Mouse (Mus musculus): ENCODE data around the gene Syce2. TPM values are rescaled to one million over a fixed set of nuclear protein-coding genes. Genes with fewer than 3 reads are reported as not detected.

Syce2 gene
- polyA plus RNA-seq, 1 experiment from 2014 or later, result 25.2 TPM

- peak; percentile 42; the same call in 1 of the 2 replicates for ATAC-seq (ENCODE audit: insufficient number of reproducible peaks, insufficient read depth, low FRiP score, low read depth)
- H3K4me3 ChIP-seq (ENCODE audit: control insufficient read depth in 1 of 2, insufficient read depth in 1 of 2, low read depth in 1 of 2, low read length in 2 of 2), result no peak overlapping the region
- no peaks in the 10 kb centered on the region for H3K36me3 ChIP-seq (ENCODE audit: control insufficient read depth, insufficient read depth, low read length)
- 3% methylated on average over 15 of the region's 15 CpGs for WGBS
- H3K9me3 ChIP-seq (ENCODE audit: control insufficient read depth, low read length), result no peaks in the 10 kb centered on the region
- H3K27ac ChIP-seq (replicated peaks in 1 of 2; ENCODE audit: control insufficient read depth in 1 of 2, insufficient read depth in 1 of 2, low read depth in 2 of 2, low read length in 2 of 2), result no peak overlapping the region
- H3K9ac ChIP-seq (ENCODE audit: low read length), result no peak overlapping the region
- no peak overlapping the region for H3K4me2 ChIP-seq (ENCODE audit: low read length)
- peaks cover 90% of the 10 kb centered on the region for H3K27me3 ChIP-seq (ENCODE audit: control insufficient read depth, insufficient read depth, low read length)
- H3K4me1 ChIP-seq (ENCODE audit: control insufficient read depth in 2 of 2, insufficient read depth in 2 of 2, low read length in 2 of 2), result peaks cover 4 to 10% of the 10 kb centered on the region in 2 experiments; a peak in 3 of 4 replicates
These were observed 62.9 kb downstream of the Syce2 start for GRCm38 (mm10) chr8:84934860-84935259.

GRCm38 (mm10) chr8:84935489-84935888, 63.6 kb downstream of the Syce2 start:
- Histone ChIP-seq H3K27ac (replicated peaks in 1 of 2; ENCODE audit: control insufficient read depth in 1 of 2, insufficient read depth in 1 of 2, low read depth in 2 of 2, low read length in 2 of 2) (no peak overlapping the region), H3K4me3 (ENCODE audit: control insufficient read depth in 1 of 2, insufficient read depth in 1 of 2, low read depth in 1 of 2, low read length in 2 of 2) (no peak overlapping the region), H3K36me3 (ENCODE audit: control insufficient read depth, insufficient read depth, low read length) (no peaks in the 10 kb centered on the region), H3K9me3 (ENCODE audit: control insufficient read depth, low read length) (no peaks in the 10 kb centered on the region), H3K4me2 (ENCODE audit: low read length) (no peak overlapping the region), H3K4me1 (ENCODE audit: control insufficient read depth in 2 of 2, insufficient read depth in 2 of 2, low read length in 2 of 2) (peaks cover 4 to 10% of the 10 kb centered on the region in 2 experiments; a peak in 3 of 4 replicates), H3K27me3 (ENCODE audit: control insufficient read depth, insufficient read depth, low read length) (peaks cover 83% of the 10 kb centered on the region), H3K9ac (ENCODE audit: low read length) (no peak overlapping the region)
- 5% methylated on average over 14 of the region's 14 CpGs for WGBS
- no peak for ATAC-seq (ENCODE audit: insufficient number of reproducible peaks, insufficient read depth, low FRiP score, low read depth)

- WGBS, result 26% methylated on average over 23 of the region's 23 CpGs
- Histone ChIP-seq H3K4me1 (ENCODE audit: control insufficient read depth in 2 of 2, insufficient read depth in 2 of 2, low read length in 2 of 2) (peaks cover 4 to 10% of the 10 kb centered on the region in 2 experiments; a peak in 3 of 4 replicates), H3K9ac (ENCODE audit: low read length) (no peak overlapping the region; the same call in 1 of the 2 replicates), H3K36me3 (ENCODE audit: control insufficient read depth, insufficient read depth, low read length) (no peaks in the 10 kb centered on the region), H3K9me3 (ENCODE audit: control insufficient read depth, low read length) (no peaks in the 10 kb centered on the region), H3K27ac (replicated peaks in 1 of 2; ENCODE audit: control insufficient read depth in 1 of 2, insufficient read depth in 1 of 2, low read depth in 2 of 2, low read length in 2 of 2) (no peak overlapping the region), H3K4me2 (ENCODE audit: low read length) (peak overlapping the region; percentile 74), H3K27me3 (ENCODE audit: control insufficient read depth, insufficient read depth, low read length) (peaks cover 76% of the 10 kb centered on the region), H3K4me3 (ENCODE audit: control insufficient read depth in 1 of 2, insufficient read depth in 1 of 2, low read depth in 1 of 2, low read length in 2 of 2) (peak overlapping the region in 1 of 2 experiments; percentile 46; a peak in 2 of 4 replicates)
- ATAC-seq (ENCODE audit: insufficient number of reproducible peaks, insufficient read depth, low FRiP score, low read depth), result no peak
These were observed 64.4 kb downstream of the Syce2 start for GRCm38 (mm10) chr8:84936041-84936961.

- Histone ChIP-seq H3K4me3 (ENCODE audit: control insufficient read depth in 1 of 2, insufficient read depth in 1 of 2, low read depth in 1 of 2, low read length in 2 of 2) (peak within 1 kb of the TSS; percentile 43 to 46), H3K9ac (ENCODE audit: low read length) (no peak within 1 kb of the TSS; the same call in 1 of the 2 replicates), H3K4me1 (ENCODE audit: control insufficient read depth in 2 of 2, insufficient read depth in 2 of 2, low read length in 2 of 2) (peaks cover 4 to 10% of the 10 kb centered on the region in 2 experiments; a peak in 3 of 4 replicates), H3K27me3 (ENCODE audit: control insufficient read depth, insufficient read depth, low read length) (peaks cover 76% of the 10 kb centered on the region), H3K4me2 (ENCODE audit: low read length) (peak within 1 kb of the TSS; percentile 74), H3K36me3 (ENCODE audit: control insufficient read depth, insufficient read depth, low read length) (no peaks in the 10 kb centered on the region), H3K9me3 (ENCODE audit: control insufficient read depth, low read length) (no peaks in the 10 kb centered on the region), H3K27ac (replicated peaks in 1 of 2; ENCODE audit: control insufficient read depth in 1 of 2, insufficient read depth in 1 of 2, low read depth in 2 of 2, low read length in 2 of 2) (no peak within 1 kb of the TSS)
- peak; percentile 27; the same call in 1 of the 2 replicates for ATAC-seq (ENCODE audit: insufficient number of reproducible peaks, insufficient read depth, low FRiP score, low read depth)
- under 1% methylated on average over 47 of the region's 50 CpGs for WGBS
These were observed 65.1 kb downstream of the Syce2 start, which contains the start of gene Mast1 for GRCm38 (mm10) chr8:84936962-84937546. Gene Mast1, minus strand, starts transcription at chr8:84937359.

Small RNA genes within 50 kb of the gene (microRNA-seq; reads per million reads assigned to microRNA genes)
- not detected for gene Gm24197
- gene Mir7069, result 2.8 reads per million, percentile 3 among the genes with 10 or more reads in this experiment

Other genes with a start within 250 kb of the Syce2 start
- 36.4 and 43.8 TPM in 2 replicates for gene Ier2, start 209.3 kb upstream of the Syce2 start, polyA plus RNA-seq (2014; fragmentation: Nextera tagmentation; extraction: Ambion mirVana)
- 46.1 and 50.0 TPM in 2 replicates for gene Trmt1, start 185.8 kb upstream of the Syce2 start, polyA plus RNA-seq (2014; fragmentation: Nextera tagmentation; extraction: Ambion mirVana)
- 15.1 and 17.4 TPM in 2 replicates for gene Nacc1, start 184.2 kb upstream of the Syce2 start, polyA plus RNA-seq (2014; fragmentation: Nextera tagmentation; extraction: Ambion mirVana)
- gene Lyl1, start 170.7 kb upstream of the Syce2 start, polyA plus RNA-seq (2014; fragmentation: Nextera tagmentation; extraction: Ambion mirVana), result 12.1 and 13.7 TPM in 2 replicates
- 5.2 and 5.9 TPM in 2 replicates for gene G430095P16Rik, start 149.1 kb upstream of the Syce2 start, polyA plus RNA-seq (2014; fragmentation: Nextera tagmentation; extraction: Ambion mirVana)
- gene Nfix, start 71.8 kb upstream of the Syce2 start, polyA plus RNA-seq (2014; fragmentation: Nextera tagmentation; extraction: Ambion mirVana), result 16.3 and 16.8 TPM in 2 replicates
- gene Dand5, start 49.3 kb upstream of the Syce2 start, polyA plus RNA-seq (2014; fragmentation: Nextera tagmentation; extraction: Ambion mirVana), result 5.9 and 6.6 TPM in 2 replicates
- gene Gadd45gip1, start 40.6 kb upstream of the Syce2 start, polyA plus RNA-seq (2014; fragmentation: Nextera tagmentation; extraction: Ambion mirVana), result 49.9 and 53.0 TPM in 2 replicates
- gene Rad23a, start 31.4 kb upstream of the Syce2 start, polyA plus RNA-seq (2014; fragmentation: Nextera tagmentation; extraction: Ambion mirVana), result 122 and 125 TPM in 2 replicates
- gene Calr, start 25.2 kb upstream of the Syce2 start, polyA plus RNA-seq (2014; fragmentation: Nextera tagmentation; extraction: Ambion mirVana), result 500 and 527 TPM in 2 replicates
- gene Farsa, start 15.1 kb upstream of the Syce2 start, polyA plus RNA-seq (2014; fragmentation: Nextera tagmentation; extraction: Ambion mirVana), result 47.6 and 50.7 TPM in 2 replicates
- gene Gcdh, start 21.8 kb downstream of the Syce2 start, polyA plus RNA-seq (2014; fragmentation: Nextera tagmentation; extraction: Ambion mirVana), result 34.0 and 38.6 TPM in 2 replicates
- 1.8 and 2.5 TPM in 2 replicates for gene Klf1, start 29.8 kb downstream of the Syce2 start, polyA plus RNA-seq (2014; fragmentation: Nextera tagmentation; extraction: Ambion mirVana)
- gene Dnase2a, start 36.4 kb downstream of the Syce2 start, polyA plus RNA-seq (2014; fragmentation: Nextera tagmentation; extraction: Ambion mirVana), result 4.5 and 5.5 TPM in 2 replicates
- gene Mast1, start 65.2 kb downstream of the Syce2 start, polyA plus RNA-seq (2014; fragmentation: Nextera tagmentation; extraction: Ambion mirVana), result 0.08 and 0.23 TPM in 2 replicates
- gene Rtbdn, start 74.9 kb downstream of the Syce2 start, polyA plus RNA-seq (2014; fragmentation: Nextera tagmentation; extraction: Ambion mirVana), result 0.12 TPM in 1 of 2 replicates, not detected in the other
- not detected in 2 replicates for gene Gm49661, start 97.3 kb downstream of the Syce2 start, polyA plus RNA-seq (2014; fragmentation: Nextera tagmentation; extraction: Ambion mirVana)
- gene Prdx2, start 97.5 kb downstream of the Syce2 start, polyA plus RNA-seq (2014; fragmentation: Nextera tagmentation; extraction: Ambion mirVana), result 792 and 804 TPM in 2 replicates
- 71.8 and 80.8 TPM in 2 replicates for gene Rnaseh2a, start 97.7 kb downstream of the Syce2 start, polyA plus RNA-seq (2014; fragmentation: Nextera tagmentation; extraction: Ambion mirVana)
- 10.1 and 10.9 TPM in 2 replicates for gene Junb, start 106.6 kb downstream of the Syce2 start, polyA plus RNA-seq (2014; fragmentation: Nextera tagmentation; extraction: Ambion mirVana)
- gene Hook2, start 118.5 kb downstream of the Syce2 start, polyA plus RNA-seq (2014; fragmentation: Nextera tagmentation; extraction: Ambion mirVana), result 5.0 and 5.1 TPM in 2 replicates
- gene Best2, start 142.4 kb downstream of the Syce2 start, polyA plus RNA-seq (2014; fragmentation: Nextera tagmentation; extraction: Ambion mirVana), result not detected in 2 replicates
- 91.5 and 109 TPM in 2 replicates for gene Asna1, start 153.2 kb downstream of the Syce2 start, polyA plus RNA-seq (2014; fragmentation: Nextera tagmentation; extraction: Ambion mirVana)
- 92.0 and 95.9 TPM in 2 replicates for gene Trir, start 154.7 kb downstream of the Syce2 start, polyA plus RNA-seq (2014; fragmentation: Nextera tagmentation; extraction: Ambion mirVana)
- 13.0 and 15.2 TPM in 2 replicates for gene Tnpo2, start 164.8 kb downstream of the Syce2 start, polyA plus RNA-seq (2014; fragmentation: Nextera tagmentation; extraction: Ambion mirVana)
- gene Fbxw9, start 187.9 kb downstream of the Syce2 start, polyA plus RNA-seq (2014; fragmentation: Nextera tagmentation; extraction: Ambion mirVana), result 16.6 and 21.6 TPM in 2 replicates
- not detected in 2 replicates for gene Gm5741, start 195.9 kb downstream of the Syce2 start, polyA plus RNA-seq (2014; fragmentation: Nextera tagmentation; extraction: Ambion mirVana)
- 50.7 and 55.8 TPM in 2 replicates for gene Dhps, start 199.6 kb downstream of the Syce2 start, polyA plus RNA-seq (2014; fragmentation: Nextera tagmentation; extraction: Ambion mirVana)
- 125 and 136 TPM in 2 replicates for gene Wdr83os, start 208.6 kb downstream of the Syce2 start, polyA plus RNA-seq (2014; fragmentation: Nextera tagmentation; extraction: Ambion mirVana)
- gene Wdr83, start 209.2 kb downstream of the Syce2 start, polyA plus RNA-seq (2014; fragmentation: Nextera tagmentation; extraction: Ambion mirVana), result 35.4 and 43.0 TPM in 2 replicates
- gene Man2b1, start 211.2 kb downstream of the Syce2 start, polyA plus RNA-seq (2014; fragmentation: Nextera tagmentation; extraction: Ambion mirVana), result 32.9 and 35.7 TPM in 2 replicates